Mouse (Mus musculus): ENCODE measurements around the gene Vgf. TPM values are rescaled to one million over a fixed set of nuclear protein-coding genes. Genes with fewer than 3 reads are reported as not detected.

Vgf gene
- polyA plus RNA-seq, 1 experiment from 2014 or later = 5.6 TPM

DNA sequence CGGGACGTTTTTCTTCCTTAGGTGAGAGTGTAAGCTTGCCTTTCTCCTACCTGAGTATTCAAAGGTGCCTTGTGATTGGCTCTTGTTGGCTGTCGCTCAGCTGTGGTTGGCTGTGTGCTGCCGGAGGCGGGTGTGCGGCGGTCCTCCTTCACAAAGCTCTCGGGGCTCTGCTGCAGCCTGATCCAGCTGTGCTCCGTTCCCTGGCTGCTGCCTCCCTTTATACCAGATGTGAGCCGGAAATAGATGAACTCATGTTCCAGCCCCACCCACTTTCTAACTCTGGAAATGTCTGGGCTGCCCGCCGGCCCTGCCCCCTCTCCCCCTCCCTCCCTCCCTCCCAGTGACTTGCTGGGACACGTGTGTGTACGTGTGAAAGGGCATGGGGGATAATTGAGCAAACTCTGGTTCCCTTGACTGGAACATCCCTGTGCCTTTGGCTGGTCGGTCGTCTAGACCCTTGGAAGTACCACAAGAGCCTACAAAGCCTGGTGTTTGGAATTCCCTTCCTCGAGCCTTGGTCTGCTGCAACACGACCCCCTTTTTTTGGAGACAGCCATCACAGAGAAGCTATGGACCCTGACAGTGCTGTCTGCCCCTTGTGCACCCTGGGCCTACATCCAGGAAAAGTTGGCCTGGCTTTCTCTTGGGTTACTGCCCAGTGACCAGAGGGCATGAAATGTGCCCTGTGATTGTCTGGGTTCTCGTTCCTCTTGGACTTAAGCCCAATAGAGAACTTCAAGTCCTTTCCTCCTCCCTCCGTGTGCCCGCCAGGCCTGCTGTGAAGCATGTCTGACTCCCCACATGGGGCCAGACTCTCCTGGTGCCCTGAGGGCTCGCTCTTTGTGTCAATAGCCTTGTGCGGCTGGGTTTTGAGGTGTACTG is 46.1 kb downstream of the Vgf start, which contains the start of gene Serpine1:
Serpine1 (minus strand) TSS at position 190 of the 882 bp plus-strand sequence.
- H3K4me2 ChIP-seq (ENCODE audit: low read depth, low read length) = peak within 1 kb of the TSS; percentile 43
- H3K36me3 ChIP-seq (ENCODE audit: control insufficient read depth, insufficient read depth, low read length) = no peaks in the 10 kb centered on the region
- 19% methylated on average over 23 of the region's 23 CpGs for WGBS
- H3K27ac ChIP-seq (ENCODE audit: low read depth, low read length) = no peak within 1 kb of the TSS
- no peak within 1 kb of the TSS for H3K9ac ChIP-seq (replicated peaks; ENCODE audit: low read depth, low read length)
- H3K9me3 ChIP-seq (ENCODE audit: control insufficient read depth, low read length) = no peaks in the 10 kb centered on the region
- no peaks in the 10 kb centered on the region for H3K4me1 ChIP-seq (ENCODE audit: control insufficient read depth, insufficient read depth, low read length)
- peak; percentile 82; the same call in 1 of the 2 replicates for ATAC-seq (ENCODE audit: low read depth)
- peak within 1 kb of the TSS; percentile 20 for H3K4me3 ChIP-seq (ENCODE audit: low read depth, low read length)
- no peaks in the 10 kb centered on the region for H3K27me3 ChIP-seq (ENCODE audit: control insufficient read depth, insufficient read depth, low read length)

DNA sequence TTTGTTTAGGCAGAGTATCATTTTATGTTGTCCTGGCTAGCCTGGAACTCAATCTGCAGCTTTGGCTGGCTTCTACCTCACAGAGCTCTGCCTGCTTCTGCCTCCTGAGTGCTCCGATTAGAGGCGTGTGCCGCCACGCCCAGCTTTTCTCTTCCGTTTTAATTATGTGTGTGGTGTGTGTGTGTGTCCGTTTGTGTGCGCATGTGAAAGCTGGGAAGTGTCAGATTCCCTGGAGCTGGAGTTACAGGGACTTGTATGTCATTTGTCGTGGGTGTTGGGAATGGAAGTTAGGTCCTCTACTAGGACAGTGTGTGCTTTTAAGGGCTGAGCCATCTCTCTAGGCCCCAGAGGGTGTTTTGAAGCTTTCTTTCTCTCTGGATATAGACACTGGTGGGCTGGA is 46.9 kb downstream of the Vgf start:
- Histone ChIP-seq H3K9ac (replicated peaks; ENCODE audit: low read depth, low read length) (no peak overlapping the region), H3K4me3 (ENCODE audit: low read depth, low read length) (no peak overlapping the region), H3K27ac (ENCODE audit: low read depth, low read length) (no peak overlapping the region), H3K4me2 (ENCODE audit: low read depth, low read length) (no peak overlapping the region), H3K36me3 (ENCODE audit: control insufficient read depth, insufficient read depth, low read length) (no peaks in the 10 kb centered on the region), H3K9me3 (ENCODE audit: control insufficient read depth, low read length) (no peaks in the 10 kb centered on the region), H3K27me3 (ENCODE audit: control insufficient read depth, insufficient read depth, low read length) (no peaks in the 10 kb centered on the region), H3K4me1 (ENCODE audit: control insufficient read depth, insufficient read depth, low read length) (no peaks in the 10 kb centered on the region)
- WGBS = 97% methylated on average over 8 of the region's 8 CpGs
- ATAC-seq (ENCODE audit: low read depth) = no peak

DNA sequence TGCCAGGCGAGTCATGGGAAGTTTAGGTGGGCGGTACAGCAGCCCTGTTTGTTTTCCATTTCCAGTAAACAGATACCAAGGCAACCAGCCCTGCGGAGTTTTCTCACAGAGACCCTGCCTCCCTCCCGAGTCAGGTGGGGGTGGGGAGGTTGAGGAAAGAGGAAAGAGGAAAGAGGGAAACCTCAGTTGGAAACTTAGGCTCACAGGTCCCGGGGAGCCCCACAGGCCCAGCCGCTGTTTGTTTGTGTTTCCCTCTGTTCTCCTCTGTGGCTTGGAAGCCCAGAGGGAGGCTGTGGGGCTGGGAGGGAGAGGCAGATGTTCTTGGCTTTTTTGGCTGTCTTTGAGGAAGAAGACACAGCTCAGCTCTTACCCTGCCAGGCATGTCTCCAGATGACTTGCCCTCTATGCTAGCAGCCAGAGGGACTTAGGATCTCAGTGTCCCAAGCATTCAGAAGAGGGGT is 48.0 kb downstream of the Vgf start:
- H3K9me3 ChIP-seq (ENCODE audit: control insufficient read depth, low read length) = no peaks in the 10 kb centered on the region
- H3K4me3 ChIP-seq (ENCODE audit: low read depth, low read length) = no peak overlapping the region
- no peak overlapping the region for H3K27ac ChIP-seq (ENCODE audit: low read depth, low read length)
- ATAC-seq (ENCODE audit: low read depth) = no peak
- WGBS = 44% methylated on average over 6 of the region's 6 CpGs
- H3K4me1 ChIP-seq (ENCODE audit: control insufficient read depth, insufficient read depth, low read length) = no peaks in the 10 kb centered on the region
- H3K27me3 ChIP-seq (ENCODE audit: control insufficient read depth, insufficient read depth, low read length) = no peaks in the 10 kb centered on the region
- H3K4me2 ChIP-seq (ENCODE audit: low read depth, low read length) = no peak overlapping the region
- no peak overlapping the region for H3K9ac ChIP-seq (replicated peaks; ENCODE audit: low read depth, low read length)
- no peaks in the 10 kb centered on the region for H3K36me3 ChIP-seq (ENCODE audit: control insufficient read depth, insufficient read depth, low read length)

DNA sequence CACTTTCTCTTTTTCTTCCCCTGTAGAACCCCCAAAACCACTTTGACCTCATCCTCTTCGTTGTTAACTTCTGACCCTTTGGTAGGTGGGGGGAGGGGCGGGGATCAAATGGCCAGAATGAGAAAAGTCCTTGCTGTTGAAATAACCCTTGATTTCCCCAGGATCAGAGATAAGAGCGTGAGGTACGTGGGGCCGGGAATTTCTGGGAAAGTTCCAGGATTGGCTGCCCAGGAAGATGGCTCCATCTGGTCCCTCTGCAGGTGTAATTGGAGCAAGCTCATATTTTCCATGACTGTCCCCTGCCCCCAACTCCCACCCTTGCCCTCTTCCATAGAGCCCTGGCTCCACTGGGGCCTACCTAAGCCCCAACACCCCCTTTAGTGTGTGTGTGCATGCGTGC is 49.5 kb downstream of the Vgf start:
- Histone ChIP-seq H3K36me3 (ENCODE audit: control insufficient read depth, insufficient read depth, low read length) (no peaks in the 10 kb centered on the region), H3K9ac (replicated peaks; ENCODE audit: low read depth, low read length) (no peak overlapping the region), H3K27me3 (ENCODE audit: control insufficient read depth, insufficient read depth, low read length) (no peaks in the 10 kb centered on the region), H3K9me3 (ENCODE audit: control insufficient read depth, low read length) (no peaks in the 10 kb centered on the region), H3K27ac (ENCODE audit: low read depth, low read length) (no peak overlapping the region), H3K4me2 (ENCODE audit: low read depth, low read length) (no peak overlapping the region), H3K4me3 (ENCODE audit: low read depth, low read length) (no peak overlapping the region), H3K4me1 (ENCODE audit: control insufficient read depth, insufficient read depth, low read length) (no peaks in the 10 kb centered on the region)
- no peak for ATAC-seq (ENCODE audit: low read depth)
- 80% methylated on average over 6 of the region's 6 CpGs for WGBS

DNA sequence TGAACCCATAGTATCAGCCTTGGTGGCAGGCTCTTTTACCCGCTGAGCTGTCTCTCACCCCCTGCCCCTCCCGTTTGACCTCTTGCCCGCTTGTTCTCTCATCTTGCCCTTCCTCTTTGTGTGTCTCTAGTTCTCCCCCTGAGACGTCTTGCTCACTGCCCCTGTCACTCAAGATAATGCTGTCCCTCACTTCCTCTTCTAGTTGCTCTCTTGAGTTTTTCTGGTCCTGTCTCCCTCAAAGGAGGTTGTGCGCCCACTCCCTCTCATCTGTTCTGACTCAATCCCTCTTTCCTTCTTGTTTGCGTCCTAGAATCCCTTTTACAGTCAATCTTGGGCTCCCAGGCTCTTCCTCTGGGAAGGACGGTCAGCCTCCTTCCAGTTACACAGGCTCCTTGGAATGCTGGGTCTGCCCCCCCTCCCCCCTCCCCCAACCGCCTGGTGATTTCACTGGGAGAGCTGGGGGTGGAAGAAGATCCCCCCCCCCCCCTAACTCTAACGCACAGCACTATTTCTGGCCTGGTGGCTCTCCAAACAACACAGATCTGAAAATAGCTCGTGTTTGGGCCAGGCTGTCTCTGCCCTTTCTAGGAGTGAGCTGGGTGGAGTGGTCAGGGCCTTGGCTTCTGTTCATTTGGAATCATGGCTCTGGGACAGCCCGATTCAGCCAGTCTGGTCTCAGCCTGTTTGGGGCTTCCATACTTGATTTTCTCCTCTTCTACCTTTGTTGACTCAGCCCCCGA is 50.2 kb downstream of the Vgf start:
- Histone ChIP-seq H3K36me3 (ENCODE audit: control insufficient read depth, insufficient read depth, low read length) (no peaks in the 10 kb centered on the region), H3K9me3 (ENCODE audit: control insufficient read depth, low read length) (no peaks in the 10 kb centered on the region), H3K27me3 (ENCODE audit: control insufficient read depth, insufficient read depth, low read length) (no peaks in the 10 kb centered on the region), H3K4me2 (ENCODE audit: low read depth, low read length) (no peak overlapping the region), H3K27ac (ENCODE audit: low read depth, low read length) (no peak overlapping the region), H3K4me3 (ENCODE audit: low read depth, low read length) (no peak overlapping the region), H3K4me1 (ENCODE audit: control insufficient read depth, insufficient read depth, low read length) (no peaks in the 10 kb centered on the region), H3K9ac (replicated peaks; ENCODE audit: low read depth, low read length) (no peak overlapping the region)
- 57% methylated on average over 12 of the region's 12 CpGs for WGBS
- ATAC-seq (ENCODE audit: low read depth) = no peak

DNA sequence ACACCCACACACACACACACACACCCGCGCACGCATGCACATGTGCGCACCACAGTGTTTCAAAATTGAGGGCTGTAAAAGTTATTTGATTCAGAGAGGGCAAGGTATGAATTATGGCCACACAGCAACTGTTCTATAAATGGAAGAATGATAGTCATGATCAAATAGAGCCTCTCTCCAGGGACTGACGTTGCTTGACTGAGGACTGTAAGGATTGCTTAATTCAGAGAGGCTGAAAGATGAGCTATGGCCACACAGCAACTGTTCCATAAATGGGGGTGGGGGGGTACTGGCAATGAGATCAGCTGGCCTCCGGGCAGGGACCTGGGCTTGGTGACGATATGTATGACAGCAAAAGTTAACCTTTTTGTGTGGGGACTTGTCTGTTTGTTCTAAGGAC is 51.0 kb downstream of the Vgf start:
- WGBS = 85% methylated on average over 7 of the region's 7 CpGs
- Histone ChIP-seq H3K4me2 (ENCODE audit: low read depth, low read length) (no peak overlapping the region), H3K4me1 (ENCODE audit: control insufficient read depth, insufficient read depth, low read length) (no peaks in the 10 kb centered on the region), H3K9me3 (ENCODE audit: control insufficient read depth, low read length) (no peaks in the 10 kb centered on the region), H3K27me3 (ENCODE audit: control insufficient read depth, insufficient read depth, low read length) (no peaks in the 10 kb centered on the region), H3K4me3 (ENCODE audit: low read depth, low read length) (no peak overlapping the region), H3K36me3 (ENCODE audit: control insufficient read depth, insufficient read depth, low read length) (no peaks in the 10 kb centered on the region), H3K27ac (ENCODE audit: low read depth, low read length) (no peak overlapping the region), H3K9ac (replicated peaks; ENCODE audit: low read depth, low read length) (no peak overlapping the region)
- ATAC-seq (ENCODE audit: low read depth) = no peak

DNA sequence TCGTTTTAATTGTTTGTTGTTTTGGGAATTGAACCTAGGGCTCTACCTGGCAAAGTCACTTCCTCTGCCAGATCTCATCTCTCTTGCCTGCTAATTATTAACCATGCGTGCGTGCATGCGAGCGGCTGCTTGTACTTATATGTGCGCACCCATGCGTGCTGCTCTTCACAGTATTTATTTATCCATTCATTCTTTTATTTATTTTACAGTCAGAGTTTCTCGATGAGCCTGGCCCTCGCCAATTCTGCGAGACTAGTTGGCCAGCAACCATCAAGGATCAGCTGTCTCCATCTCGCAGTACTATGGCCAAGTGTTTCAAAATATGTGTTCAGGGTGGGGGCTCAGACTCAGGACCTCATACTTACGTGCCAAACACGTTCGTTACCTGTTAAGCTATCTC is 51.8 kb downstream of the Vgf start:
- no peak for ATAC-seq (ENCODE audit: low read depth)
- H3K9me3 ChIP-seq (ENCODE audit: control insufficient read depth, low read length) = no peaks in the 10 kb centered on the region
- 88% methylated on average over 14 of the region's 14 CpGs for WGBS
- H3K4me2 ChIP-seq (ENCODE audit: low read depth, low read length) = no peak overlapping the region
- no peak overlapping the region for H3K9ac ChIP-seq (replicated peaks; ENCODE audit: low read depth, low read length)
- H3K4me3 ChIP-seq (ENCODE audit: low read depth, low read length) = no peak overlapping the region
- no peak overlapping the region for H3K27ac ChIP-seq (ENCODE audit: low read depth, low read length)
- no peaks in the 10 kb centered on the region for H3K27me3 ChIP-seq (ENCODE audit: control insufficient read depth, insufficient read depth, low read length)
- no peaks in the 10 kb centered on the region for H3K36me3 ChIP-seq (ENCODE audit: control insufficient read depth, insufficient read depth, low read length)
- H3K4me1 ChIP-seq (ENCODE audit: control insufficient read depth, insufficient read depth, low read length) = no peaks in the 10 kb centered on the region

DNA sequence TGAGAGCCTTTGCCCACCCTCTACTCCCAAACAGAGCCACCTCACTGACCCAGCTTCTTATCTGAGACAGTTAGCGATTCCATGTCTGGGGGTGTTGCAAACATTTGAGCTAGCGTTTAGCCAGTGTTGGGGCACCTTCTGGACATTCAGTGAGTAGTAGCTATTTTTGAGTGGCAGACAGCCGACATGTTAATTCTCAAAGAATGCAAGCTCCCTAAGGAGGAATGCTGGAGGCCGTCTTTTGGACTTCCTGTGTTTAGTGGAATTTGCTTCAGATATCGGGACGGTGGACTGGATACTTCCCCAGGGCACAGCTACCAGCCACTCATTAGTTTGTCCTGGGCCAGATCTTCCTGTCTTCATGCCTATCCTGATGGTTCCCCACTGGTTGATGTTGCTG is 52.4 kb downstream of the Vgf start:
- Histone ChIP-seq H3K27me3 (ENCODE audit: control insufficient read depth, insufficient read depth, low read length) (no peaks in the 10 kb centered on the region), H3K9me3 (ENCODE audit: control insufficient read depth, low read length) (no peaks in the 10 kb centered on the region), H3K4me1 (ENCODE audit: control insufficient read depth, insufficient read depth, low read length) (no peaks in the 10 kb centered on the region), H3K9ac (replicated peaks; ENCODE audit: low read depth, low read length) (no peak overlapping the region), H3K36me3 (ENCODE audit: control insufficient read depth, insufficient read depth, low read length) (no peaks in the 10 kb centered on the region), H3K27ac (ENCODE audit: low read depth, low read length) (no peak overlapping the region), H3K4me3 (ENCODE audit: low read depth, low read length) (no peak overlapping the region), H3K4me2 (ENCODE audit: low read depth, low read length) (no peak overlapping the region)
- 80% methylated on average over 6 of the region's 6 CpGs for WGBS
- ATAC-seq (ENCODE audit: low read depth) = no peak

DNA sequence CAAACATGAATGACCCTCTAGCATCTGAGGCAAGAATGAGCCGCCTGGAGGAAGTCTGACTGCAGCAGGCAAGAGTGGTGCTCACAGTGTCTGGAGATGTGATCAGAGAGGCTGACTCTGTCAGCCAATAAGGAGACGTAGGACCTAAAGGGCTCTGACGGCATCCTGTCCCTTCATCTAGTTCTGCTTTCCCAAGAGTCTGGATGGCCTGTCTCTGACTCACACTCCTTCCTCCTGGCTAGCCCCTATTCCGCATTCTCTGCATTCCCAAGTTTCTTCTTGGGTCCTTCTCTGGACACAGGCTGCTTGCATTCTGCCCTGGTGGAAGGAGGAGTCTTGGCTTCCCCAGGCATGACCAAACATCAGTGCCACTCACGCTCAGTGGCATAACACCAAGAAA is 53.7 kb downstream of the Vgf start:
- Histone ChIP-seq H3K36me3 (ENCODE audit: control insufficient read depth, insufficient read depth, low read length) (no peaks in the 10 kb centered on the region), H3K9ac (replicated peaks; ENCODE audit: low read depth, low read length) (no peak overlapping the region), H3K4me2 (ENCODE audit: low read depth, low read length) (no peak overlapping the region), H3K4me3 (ENCODE audit: low read depth, low read length) (no peak overlapping the region), H3K27ac (ENCODE audit: low read depth, low read length) (no peak overlapping the region), H3K4me1 (ENCODE audit: control insufficient read depth, insufficient read depth, low read length) (no peaks in the 10 kb centered on the region), H3K9me3 (ENCODE audit: control insufficient read depth, low read length) (no peaks in the 10 kb centered on the region), H3K27me3 (ENCODE audit: control insufficient read depth, insufficient read depth, low read length) (no peaks in the 10 kb centered on the region)
- no peak for ATAC-seq (ENCODE audit: low read depth)
- WGBS = 76% methylated on average over 5 of the region's 5 CpGs
